Mouse (Mus musculus): ENCODE measurements around the gene Sde2. TPM values are rescaled to one million over a fixed set of nuclear protein-coding genes. Genes with fewer than 3 reads are reported as not detected.
"Not testable (repeated sequence)": the region's sequence is repeated elsewhere in the genome, so short reads cannot be mapped to it uniquely, and the experiment has no call there.

The Sde2 gene
- total RNA-seq, 4 experiments from 2014 or later: 6.8 to 8.4 (median 7.6) TPM

DNA sequence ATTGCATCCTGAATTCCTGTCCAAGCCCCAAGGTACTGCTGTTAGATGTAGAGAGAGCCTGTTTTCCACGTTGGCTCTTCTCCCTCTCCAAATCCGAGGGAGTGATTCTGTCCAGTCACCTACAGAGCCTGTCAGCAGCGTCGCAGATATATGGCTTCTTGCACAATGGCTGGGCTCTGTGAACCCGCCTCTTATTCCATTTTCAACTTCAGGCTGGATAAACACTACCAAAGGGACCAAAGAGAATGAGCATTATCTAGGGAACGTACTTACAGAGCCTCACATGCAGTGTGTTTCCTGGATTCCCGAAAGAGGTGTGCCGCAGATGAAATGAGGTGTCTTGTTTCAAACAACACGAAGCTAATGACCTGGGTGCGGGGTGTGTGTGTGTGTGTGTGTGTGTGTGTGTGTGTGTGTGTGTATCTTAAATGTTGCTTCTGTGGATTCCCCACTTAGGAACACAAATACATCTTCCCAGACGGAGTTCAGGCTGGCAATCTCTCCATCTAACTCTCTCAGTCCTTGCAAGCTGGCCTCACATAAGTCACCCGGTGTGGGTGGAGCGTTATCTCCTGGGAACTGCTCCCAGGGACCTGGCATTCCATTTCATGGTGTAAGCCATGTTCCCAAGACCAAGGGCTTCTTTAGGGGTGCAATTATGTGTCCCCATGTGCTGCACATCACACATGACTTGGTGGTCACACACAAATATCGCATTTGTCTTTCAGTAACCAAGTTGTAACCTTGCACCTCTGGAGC is 20.2 kb upstream of the Sde2 start:
- DNase-seq (ENCODE audit: low spot score in 2 of 2): no peak

DNA sequence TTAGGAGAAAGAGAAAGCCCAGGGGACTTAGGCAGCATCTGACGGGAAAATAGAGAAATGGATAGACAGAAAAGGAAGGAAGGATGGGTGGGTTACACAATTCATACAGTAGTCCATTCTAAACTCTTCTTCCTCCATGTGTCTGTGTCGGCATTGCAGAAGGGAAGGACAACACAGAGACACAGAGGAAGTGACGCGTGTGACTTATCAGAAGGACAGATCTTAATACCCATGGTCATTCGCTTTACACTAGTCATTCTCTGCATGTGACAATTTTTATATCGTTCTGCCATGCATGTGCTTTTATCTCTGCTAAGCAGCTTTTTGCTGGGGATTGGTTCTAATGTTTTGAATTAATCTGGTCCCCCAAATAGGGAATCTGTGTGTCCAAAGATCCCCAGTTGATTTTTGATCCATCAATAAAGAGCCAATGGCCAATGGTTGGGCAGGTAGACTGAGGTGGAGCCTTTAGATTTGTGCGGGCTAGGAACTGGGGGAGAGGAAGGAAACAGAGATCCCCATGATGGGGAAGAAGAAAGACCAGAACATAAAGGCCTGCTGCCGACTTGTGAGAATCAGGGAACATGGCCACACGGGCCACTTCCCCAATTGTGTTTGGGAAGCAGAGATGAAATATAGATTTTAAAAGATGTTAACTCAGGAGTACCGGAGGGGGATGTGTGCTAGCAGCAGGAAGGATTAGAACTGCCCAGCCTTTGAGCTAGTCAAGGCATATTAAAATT is 15.5 kb upstream of the Sde2 start:
- DNase-seq (ENCODE audit: low spot score in 2 of 2): no peak

DNA sequence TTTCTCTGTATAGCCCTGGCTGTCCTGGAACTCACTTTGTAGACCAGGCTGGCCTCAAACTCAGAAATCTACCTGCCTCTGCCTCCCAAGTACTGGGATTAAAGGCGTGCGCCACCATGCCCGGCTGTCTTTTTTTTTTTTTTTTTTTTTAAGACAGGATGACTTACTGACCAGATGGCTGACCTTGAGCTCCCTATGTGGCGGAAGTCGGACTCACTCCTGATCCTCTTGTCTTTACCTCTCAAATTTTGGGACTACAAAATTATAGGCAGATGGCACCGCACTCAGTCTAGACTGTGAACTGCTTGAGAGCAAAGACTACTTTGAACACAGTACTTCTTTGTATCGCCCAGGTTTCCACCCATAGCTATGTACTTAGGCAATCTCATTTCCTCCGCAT is 14.5 kb upstream of the Sde2 start:
- not testable (repeated sequence) for DNase-seq (ENCODE audit: low spot score in 2 of 2)

DNA sequence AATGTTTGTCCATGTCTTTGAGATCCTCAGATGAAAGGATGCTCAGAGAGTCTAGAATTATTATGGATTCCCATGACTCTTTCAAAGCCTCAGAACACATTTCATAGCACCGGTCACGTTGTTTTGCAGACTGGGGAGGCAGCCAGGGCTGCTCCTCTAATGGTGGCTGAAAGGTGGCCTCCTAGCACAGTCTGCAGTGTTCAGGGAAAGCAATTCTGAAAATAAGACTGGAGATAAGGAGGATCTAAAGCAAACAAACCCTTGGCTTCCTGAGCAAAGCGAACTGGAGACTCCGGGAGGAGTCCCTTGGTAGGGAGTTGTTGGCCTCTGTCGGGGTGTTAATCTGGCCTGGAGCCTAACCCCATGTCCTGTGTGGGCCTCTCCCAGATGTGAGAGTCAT is 13.7 kb upstream of the Sde2 start:
- no peak for DNase-seq (ENCODE audit: low spot score in 2 of 2)

DNA sequence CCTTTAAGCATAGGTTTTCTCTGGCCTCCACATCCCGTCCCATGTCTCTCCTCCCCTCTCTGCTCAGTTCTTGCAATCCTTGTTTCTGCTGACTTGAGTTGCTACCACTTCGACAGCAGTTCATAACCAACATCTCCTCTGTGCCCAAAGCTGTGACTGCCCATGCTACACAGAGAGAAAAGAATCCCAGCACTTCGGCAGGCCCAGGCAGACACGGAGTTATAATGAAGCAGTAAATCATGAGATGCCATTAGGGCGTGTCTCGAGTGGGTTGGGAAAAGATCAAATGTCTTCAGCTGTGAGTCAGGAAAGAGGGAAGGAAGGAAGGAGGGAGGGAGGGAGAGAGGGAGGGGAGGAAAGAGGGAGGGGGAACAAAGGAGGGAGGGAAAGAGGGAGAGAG is 12.9 kb upstream of the Sde2 start:
- no peak for DNase-seq (ENCODE audit: low spot score in 2 of 2)

DNA sequence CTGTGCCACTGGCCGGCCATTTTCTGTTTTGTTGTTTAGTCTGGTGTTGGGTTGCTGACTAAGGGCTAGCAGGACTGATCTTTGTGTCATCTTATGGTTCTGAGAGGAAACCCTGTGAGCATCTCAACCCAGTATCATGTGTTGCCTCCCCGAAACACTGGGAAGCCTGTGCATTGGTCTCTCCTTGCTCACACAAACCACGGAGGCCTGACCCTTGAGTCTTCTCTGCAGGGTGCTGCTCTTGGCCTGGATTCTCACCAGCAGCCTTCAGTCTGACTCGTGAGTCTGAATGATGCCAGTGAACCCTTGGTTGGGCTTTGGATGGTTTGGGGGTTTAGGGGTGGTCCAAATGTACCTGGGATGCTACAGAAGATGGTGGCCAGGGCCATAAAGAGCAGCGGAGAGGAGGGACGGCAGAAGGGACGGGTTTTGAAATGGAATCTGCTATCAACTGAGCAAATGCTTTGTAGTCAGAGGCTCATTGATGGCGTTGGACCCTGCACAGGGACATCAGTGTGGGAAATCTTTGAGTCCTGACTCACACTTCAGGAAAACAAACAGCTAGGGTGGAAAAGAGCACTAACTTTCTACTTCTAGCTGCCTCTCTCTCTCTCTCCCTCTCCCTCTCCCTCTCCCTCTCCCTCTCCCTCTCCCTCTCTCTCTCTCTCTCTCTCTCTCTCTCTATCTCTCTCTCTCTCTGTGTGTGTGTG is 11.6 kb upstream of the Sde2 start:
- no peak for DNase-seq (ENCODE audit: low spot score in 2 of 2)

DNA sequence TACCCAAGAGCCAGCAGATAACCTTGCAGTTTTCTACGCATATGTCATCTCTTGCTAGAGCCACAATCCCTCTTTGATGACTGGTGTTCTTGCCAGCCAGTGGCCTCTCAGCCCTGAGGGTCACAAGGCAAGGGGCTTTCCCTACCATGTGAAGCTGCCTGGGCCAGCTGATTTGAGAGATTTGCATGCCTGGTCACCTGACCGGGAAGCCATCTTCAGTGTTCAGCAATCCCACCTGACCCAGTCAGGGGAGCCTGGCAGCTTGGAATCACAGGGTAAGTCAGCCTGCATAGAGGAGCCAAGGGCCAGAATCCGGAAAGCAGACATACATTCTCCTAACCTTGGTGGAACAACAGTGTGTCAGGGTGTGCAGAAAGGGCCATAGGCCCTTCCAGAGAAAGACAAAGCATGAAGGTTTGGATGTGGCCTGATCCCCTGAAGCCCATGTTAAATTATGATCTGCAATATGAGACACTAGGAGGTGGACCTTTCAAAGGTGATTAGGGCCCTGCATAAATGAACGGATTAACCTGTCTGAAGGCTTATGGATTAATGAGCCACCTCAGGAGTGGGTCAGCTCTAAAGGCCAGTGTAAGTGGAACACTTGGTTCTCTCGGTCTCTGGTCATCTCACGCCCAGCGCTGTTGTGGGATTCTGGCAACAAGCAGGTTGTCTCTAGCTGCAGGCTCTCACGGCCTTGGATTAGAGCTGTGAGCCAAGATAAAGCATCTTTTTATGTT is 9.2 kb upstream of the Sde2 start:
- no peak for DNase-seq (ENCODE audit: low spot score in 2 of 2)

DNA sequence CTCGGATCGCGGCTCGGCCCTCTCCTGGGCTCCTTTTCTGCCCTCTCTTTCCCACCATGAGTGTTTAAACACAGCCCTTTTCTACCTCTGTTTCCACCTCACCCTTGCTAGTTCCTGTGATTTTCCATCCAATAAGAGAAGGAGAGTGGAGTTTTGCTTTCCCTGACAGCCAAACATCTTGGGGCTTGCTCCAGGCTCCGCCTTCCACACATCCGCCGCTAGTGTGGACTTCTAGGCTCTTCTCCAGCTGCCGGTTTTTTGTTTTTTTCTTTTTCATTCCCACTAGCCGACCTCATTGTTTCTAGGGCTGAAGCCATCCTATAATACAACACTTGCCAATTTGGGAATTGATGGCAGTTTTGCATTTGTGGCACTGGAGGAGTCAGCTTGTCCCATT is 2.8 kb upstream of the Sde2 start:
- peak; percentile 54 to 66 for DNase-seq (ENCODE audit: low spot score in 2 of 2)

DNA sequence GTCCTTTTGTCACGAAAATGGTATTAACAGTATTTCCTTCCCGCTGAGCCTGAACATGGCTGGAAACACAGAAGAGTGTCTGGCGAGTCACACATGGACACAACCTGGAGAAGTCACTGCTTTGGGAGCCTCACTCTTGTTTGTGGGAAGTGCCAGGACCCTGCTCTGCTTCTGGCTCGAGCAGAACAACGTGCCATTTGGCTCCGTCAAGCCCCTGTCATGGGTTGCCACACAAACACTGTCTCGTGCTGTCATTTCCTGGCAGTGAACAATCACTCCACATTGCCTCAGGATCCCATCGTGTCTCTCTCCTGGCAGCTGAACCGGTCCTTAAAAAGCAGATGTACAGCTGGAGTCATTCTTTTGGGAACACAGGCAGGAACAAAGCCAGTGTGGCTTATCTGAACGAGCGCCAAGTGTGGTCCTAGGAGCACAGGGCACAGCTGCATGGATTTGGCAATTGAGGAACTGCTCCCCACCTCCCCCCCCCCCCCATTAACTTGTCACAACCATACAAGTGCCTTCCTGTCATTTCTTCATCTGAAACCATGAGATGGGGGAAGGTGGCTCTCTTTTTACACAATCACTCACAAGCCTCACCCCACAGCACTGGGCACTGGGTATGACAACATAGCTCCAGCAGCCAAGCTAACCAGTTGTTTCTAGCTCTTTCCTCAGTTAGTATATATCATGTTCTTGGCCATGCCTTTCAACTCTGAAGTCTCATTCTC is 2.3 kb upstream of the Sde2 start:
- peak; percentile 41 to 45 for DNase-seq (ENCODE audit: low spot score in 2 of 2)

DNA sequence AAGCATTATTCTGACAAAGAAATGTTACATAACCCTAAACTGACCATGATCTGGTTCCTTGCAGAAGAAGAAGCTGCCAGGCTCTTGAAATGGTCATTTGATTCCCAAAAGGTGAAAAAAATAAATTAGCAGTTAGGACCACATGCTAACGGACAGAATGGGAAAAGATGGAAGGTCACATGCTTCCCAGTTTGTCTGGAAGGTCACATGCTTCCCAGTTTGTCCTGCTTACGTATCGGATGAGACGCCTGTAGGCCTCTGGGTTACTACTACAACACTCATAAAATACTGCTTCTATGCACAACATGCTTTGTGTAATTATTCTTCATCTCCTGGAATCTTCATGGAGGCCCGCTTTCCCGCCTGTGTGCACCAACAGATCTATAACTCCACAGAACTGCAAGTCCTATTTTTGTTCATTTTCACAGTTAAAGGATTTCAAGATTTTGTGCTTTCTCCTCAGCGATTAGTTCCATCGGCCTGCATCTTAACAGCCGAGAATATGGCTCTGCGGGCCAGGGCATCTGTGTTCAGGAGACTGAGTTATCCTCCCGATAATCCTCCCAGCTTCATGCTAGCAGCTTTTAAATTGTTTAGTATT is 1.1 kb upstream of the Sde2 start:
- no peak for DNase-seq (ENCODE audit: low spot score in 2 of 2)

DNA sequence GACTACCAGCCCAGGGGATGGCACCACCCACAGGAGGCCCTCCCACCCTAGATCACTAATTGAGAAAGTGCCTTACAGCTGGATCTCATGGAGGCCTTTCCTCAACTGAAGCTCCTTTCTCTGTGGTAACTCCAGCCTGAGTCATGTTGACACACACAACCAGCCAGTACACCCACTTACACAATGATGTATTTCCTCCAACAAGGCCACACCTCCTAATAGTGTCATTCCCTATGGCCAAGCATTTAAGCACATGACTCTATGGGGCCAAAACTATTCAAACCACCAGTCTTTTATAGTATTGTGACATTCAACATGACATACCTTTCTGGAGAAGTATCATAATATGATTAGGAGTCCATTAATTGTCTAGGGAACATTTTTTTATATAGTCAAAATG is 7.8 kb downstream of the Sde2 start:
- DNase-seq (ENCODE audit: low spot score in 2 of 2): no peak

DNA sequence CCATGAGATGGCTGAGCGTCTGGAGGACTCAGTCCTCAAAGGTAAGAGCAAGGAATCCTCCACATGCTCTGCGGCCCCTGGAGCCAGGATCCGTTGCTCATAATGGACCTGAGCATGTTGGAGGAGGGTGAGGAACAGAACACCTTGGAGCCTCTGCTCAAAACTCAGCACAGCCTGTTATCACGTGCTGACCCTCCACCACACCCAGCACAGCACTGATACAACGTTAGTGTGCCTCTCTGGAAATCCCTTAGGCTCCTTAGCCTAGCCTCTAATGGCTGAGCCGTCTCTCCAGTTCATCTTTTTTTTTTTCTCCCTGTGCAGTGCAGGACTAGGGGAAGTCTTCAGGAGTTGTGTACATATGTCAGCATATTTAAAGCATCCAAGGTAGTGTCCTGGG is 9.1 kb downstream of the Sde2 start:
- DNase-seq (ENCODE audit: low spot score in 2 of 2): no peak

DNA sequence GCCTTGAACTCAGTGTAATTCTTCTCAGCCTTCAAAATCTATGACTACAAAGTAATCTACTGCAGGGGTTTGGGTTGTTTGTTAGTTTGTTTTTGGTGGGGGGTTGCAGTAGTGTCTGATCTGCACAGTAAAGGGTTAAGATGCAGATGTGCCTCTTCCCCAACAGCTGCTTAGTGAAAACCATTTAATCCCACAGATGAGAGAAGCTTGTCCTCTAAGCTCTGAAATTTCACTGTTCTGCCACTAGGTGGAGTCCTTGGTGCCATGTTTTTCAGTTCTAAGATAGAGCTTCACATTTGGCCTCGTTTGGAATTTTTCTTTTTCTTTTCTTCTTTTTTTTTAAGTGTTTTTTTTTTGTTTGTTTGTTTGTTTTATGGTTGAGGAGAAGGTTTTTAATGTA is 12.7 kb downstream of the Sde2 start:
- no peak for DNase-seq (ENCODE audit: low spot score in 2 of 2)

DNA sequence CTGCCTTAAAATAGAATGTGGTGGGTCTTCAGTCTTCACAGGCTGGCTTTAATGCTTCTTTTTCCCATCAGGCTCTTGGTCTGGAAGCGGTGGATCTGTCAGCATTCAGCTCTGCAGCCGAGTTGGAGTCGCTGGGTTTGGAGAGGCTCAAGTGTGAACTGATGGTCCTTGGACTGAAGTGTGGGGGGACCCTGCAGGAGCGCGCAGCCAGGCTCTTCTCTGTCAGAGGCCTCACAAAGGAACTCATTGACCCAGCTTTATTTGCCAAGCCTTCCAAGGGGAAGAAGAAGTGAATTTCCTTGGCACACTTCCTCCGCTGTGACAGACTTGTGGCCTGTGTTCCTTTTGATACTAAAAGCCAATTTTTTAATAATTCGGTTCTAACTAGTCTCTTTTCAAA is 15.1 kb downstream of the Sde2 start:
- no peak for DNase-seq (ENCODE audit: low spot score in 2 of 2)

DNA sequence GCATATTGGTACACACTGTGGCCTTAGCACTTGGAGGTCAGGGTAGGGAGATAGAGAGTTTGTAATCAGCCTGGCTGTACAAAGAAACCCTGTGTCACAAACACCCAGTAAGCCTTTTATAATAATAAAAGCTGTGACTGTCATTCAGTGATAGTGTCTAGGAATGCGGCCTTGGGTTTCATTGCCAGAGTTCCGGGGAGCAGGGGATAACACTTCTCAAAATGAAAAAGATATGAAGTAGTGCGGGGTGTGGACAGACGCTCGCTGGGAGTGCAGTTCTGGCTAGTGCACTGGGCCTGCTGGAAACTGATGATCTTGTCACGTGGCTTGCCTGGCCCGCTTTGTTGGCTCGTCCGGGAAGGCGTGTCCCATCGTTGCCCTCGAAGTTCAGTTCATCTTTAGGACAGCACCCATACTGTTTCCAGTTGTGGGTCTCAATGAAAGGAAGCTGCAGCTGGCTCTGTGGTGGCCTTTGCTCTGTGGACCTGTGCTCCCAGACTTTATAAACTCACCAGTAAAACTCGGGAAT is 19.3 kb downstream of the Sde2 start:
- peak; percentile 28 to 29 for DNase-seq (ENCODE audit: low spot score in 2 of 2)

DNA sequence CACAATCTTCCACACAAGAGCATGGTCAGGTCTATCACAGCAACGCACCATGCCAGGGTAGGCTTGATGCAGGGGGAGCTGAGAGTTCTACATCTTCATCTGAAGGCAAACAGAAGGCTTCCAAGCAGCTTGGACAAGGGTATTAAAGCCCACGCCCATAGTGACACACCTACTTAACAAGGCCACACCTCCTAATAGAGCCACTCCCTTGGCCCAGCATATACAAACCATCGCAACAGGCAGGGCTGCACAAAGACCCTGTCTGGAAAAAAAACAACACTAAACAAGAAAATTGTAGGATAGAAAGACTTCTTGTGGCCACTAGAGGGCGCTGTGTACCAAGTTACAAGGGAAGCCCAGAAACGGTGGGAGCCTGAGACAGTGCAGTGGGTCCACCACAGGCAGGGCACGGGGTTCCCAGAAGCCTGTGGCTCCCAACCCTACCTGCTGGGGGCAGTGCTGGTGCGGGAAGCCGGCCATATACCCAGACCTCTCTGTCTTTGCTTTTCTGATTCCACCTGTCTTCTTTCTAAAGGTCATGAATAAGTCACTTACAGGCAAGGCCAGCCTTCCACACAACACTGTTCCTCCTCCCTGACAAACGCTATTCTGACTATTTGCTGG is 23.0 kb downstream of the Sde2 start:
- no peak for DNase-seq (ENCODE audit: low spot score in 2 of 2)

DNA sequence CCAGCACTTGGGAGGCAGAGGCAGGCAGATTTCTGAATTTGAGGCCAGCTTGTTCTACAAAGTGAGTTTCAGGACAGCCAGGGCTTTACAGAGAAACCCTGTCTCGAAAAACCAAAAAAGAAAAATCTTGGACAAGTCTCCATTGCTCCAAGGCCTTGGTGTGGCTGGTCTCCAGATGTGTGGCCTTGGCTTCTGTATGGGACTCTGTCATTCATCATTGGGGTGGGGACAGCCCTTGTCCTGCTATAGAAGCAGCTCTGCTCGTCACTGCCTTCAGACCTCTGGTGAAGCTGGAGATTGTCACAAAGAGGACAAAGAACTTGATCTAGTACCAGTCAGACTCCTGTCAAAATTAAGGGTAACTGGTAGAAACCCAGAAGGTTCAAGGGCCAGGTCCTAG is 23.7 kb downstream of the Sde2 start:
- no peak for DNase-seq (ENCODE audit: low spot score in 2 of 2)

DNA sequence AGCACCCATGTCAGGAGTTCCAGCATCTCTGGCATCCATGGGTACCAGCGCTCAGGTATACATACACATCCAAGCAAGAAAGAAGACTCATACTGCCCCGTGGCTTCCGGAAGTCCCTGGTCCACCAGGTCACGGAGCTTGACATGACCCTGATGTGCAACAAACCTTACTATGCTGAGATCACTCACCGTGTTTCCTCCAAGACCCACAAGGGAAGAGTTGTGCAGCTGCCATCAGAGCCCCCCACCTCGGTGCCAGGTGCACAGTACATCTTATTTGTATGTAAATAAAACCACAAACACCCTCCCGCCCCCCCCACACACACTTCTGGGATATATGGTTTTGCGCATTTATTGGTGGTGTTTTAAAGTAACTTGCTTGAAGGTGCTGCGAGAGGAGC is 24.2 kb downstream of the Sde2 start:
- no peak for DNase-seq (ENCODE audit: low spot score in 2 of 2)

DNA sequence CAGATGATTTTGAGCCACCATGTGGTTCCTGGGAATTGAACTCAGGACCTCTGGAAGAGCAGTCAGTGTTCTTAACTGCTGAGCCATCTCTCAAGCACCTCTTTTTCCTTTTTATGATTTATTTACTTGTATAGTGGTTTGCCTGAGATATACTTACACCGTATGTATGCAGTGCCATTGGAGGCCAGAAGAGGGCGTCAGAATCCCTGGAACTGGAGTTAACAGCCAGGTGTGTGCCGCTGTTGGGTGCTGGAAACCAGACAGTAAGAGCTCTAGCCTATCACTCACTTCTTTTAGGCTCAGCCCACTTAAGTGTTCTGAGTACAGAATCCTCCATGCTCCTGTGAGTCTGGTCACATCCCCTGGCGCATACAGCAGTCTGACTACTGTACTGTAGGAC is 26.5 kb downstream of the Sde2 start:
- no peak for DNase-seq (ENCODE audit: low spot score in 2 of 2)

DNA sequence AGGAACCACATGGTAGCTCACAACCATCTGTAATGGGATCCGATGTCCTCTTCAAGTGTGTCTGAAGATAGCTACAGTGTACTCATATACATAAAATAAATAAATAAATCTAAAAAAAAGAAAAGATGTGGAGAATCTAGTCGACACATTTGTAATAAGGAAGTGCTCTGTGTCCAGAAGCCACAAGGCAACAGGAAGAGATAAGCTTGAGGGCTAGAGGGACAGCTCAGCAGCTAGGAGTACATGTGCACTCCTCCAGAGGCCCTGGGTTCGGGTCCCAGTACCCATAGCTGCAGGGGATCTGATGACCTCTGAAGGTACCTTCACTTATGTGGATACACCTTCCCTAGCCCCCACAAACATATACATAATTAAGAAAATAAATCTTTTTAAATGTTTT is 30.8 kb downstream of the Sde2 start:
- no peak for DNase-seq (ENCODE audit: low spot score in 2 of 2)

All from gastrocnemius, adult 8-10 months (tissue).